Mouse (Mus musculus) brain, embryonic 14.5 days (tissue): ENCODE results near the gene Zc3h8.

Source experiments
- CTCF ChIP-seq: fragments of 200-500 bp; IDR thresholded peaks from 2 replicates; pipeline ENCODE4 v1.5.1; 2012; ENCODE audit warnings: inconsistent platforms, mild to moderate bottlenecking, moderate library complexity, borderline replicate concordance; ENCODE audit not compliant: insufficient read depth, insufficient read length; ENCODE audit errors: extremely low read depth
- POLR2A ChIP-seq: fragments of 200-500 bp; IDR thresholded peaks from 2 replicates; pipeline ENCODE4 v1.6.1; 2012; ENCODE audit warnings: mild to moderate bottlenecking, inconsistent platforms, borderline replicate concordance; ENCODE audit not compliant: poor library complexity, insufficient read depth, insufficient read length, severe bottlenecking; ENCODE audit errors: extremely low read depth

DNA sequence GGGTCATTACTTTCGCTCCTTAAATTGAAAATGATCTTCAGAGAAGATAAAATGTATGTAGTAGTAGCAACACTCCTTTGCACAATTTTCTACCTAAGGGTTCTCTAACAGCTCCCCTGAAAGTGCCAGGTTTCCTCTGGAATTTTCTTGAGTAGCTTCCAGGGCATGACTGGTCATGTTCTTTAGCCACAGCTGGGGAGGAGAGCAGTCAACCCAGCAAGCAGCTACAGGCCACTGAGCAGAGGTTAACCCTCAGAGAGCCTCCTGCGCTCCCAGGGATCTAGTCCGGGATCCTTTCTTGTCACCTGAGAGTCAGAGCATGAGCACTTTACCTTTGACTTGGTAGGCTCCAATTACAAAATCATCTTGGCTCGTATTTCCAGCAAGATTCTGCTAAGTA, 19.1 kb downstream of the Zc3h8 start:
- TF ChIP-seq POLR2A (no peak), CTCF (no peak)
